Mouse (Mus musculus) urinary bladder, postnatal 4 days (tissue): ENCODE data around the gene Pi4ka.
A peak's percentile ranks its signal among the peaks of the same experiment; 100 is the strongest.
"Not testable (repeated sequence)": the region's sequence is repeated elsewhere in the genome, so short reads cannot be mapped to it uniquely, and the experiment has no call there.

Source experiments
- DNase-seq, 2 experiments: peaks; one replicate each; pipeline ENCODE4 v3.0.0; 2021 to 2022; ENCODE audit warnings: low spot score in 2 of 2

Pi4ka gene

DNA sequence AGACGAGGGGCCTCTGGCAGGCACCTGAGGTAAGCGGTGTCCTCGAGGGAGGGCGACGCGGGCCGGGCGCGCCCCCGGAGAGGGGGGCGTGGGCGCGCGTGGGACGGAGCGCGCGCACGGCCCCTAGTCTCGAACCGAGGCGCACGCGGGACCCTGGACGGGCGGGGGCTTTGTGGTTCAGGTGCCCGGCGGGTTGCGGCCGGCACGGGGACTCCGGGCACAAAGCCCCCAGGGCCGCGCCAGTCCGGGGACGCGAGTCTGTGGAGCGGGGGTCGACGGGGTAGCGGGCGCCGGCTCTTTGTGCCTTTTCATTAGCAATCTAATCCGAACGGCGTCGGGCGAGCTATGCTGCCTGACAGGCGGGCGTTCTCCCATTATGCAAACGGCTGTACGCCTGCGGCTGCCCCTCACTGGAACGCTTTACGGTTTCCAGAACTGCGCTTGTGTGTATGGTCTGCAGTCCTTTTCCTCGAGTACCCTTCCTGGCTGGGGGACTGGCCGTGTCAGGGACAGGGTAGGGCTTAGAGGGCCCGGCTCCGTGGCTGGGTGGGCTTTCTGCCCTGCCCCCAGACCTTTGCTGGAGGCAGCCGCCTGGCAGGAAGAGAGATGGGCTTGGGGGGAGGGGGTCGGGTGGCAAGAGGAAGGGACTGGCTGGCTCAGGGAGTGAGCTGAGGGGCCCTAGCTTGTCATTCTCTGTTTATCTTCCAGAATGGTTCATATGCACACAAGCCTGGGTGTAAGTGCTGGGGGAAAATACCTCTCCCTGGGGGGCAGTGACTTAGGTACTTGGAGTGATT lies 172.2 kb downstream of the Pi4ka start:
- DNase-seq = no peak

DNA sequence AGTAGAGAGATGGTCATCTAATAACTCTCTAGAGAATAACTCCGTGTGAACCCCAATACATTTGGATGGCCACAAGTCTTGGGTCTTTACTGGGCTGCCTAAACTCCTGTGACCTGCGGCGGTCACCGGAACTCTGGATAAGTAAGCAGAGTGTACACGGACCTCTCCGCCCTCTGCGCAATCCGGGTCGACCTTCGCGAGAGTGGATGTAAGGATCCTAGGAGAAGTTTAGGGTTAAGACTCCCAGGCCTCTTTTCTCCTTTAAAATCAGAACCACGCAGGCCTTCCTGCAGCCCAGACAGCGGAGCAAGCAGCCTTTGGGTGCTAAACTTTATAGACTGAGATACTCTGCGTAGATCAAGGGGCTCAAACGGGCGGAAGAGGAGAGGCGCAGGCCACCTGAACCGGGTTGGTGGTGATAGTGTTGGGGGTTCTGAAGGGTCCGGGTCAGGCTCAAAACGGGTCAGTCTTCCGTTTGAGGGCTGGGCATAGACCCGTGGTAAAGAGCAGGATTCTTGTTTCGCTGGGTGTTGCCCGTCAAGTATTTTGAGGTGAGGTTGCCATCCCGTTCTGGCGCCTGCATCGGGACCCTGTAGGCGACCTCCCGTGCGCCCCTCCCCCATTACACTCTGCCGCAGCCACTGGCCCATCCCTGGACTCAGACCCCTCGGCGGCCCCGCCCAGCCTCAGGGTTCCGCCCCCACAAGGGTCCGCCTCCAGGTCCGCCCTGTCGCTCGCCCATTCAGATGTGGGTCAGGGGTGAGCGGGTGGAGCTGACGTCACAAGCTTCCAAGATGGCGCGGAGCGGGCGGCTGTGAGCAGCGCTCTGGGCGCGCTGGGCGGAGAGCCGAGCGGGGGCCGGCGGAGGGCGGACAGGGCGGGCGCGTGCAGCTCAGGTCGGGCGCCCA lies 173.1 kb downstream of the Pi4ka start, which contains the start of gene Hic2:
TSS of gene Hic2 (plus strand) at position 779 of the 908 bp plus-strand sequence.
- peak; percentile 95 for DNase-seq

DNA sequence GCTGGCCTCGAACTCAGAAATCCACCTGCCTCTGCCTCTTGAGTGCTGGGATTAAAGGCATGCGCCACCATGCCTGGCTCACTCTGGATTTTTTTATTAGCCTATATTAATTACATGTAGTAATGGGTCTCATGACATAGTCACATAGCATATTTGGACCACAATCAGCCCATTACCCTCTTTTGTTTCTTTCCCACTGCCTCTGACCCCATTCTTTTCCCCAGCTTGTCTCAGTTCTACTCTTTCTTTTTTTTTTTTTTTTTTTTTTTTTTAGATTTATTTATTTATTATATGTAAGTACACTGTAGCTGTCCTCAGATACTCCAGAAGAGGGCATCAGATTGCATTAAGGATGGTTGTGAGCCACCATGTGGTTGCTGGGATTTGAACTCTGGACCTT lies 174.6 kb downstream of the Pi4ka start:
- DNase-seq = not testable (repeated sequence)
